Mouse (Mus musculus) spleen, adult 2 months (tissue): ENCODE results near the gene Slc22a1.

Source experiments
- CTCF ChIP-seq: fragments of 200-500 bp; IDR thresholded peaks from 2 replicates; pipeline ENCODE4 v1.5.1; 2011; ENCODE audit warnings: mild to moderate bottlenecking, inconsistent platforms; ENCODE audit not compliant: insufficient read depth, insufficient read length, insufficient replicate concordance; ENCODE audit errors: extremely low read depth
- POLR2A ChIP-seq: fragments of 200-500 bp; IDR thresholded peaks from 2 replicates; pipeline ENCODE4 v1.6.1; 2011; ENCODE audit warnings: low read depth, low read length, inconsistent platforms

GRCm38 (mm10) chr17:12715032-12715431, 39.4 kb upstream of the Slc22a1 start:
- TF ChIP-seq POLR2A (no peak), CTCF (no peak)
